Mouse (Mus musculus): ENCODE measurements around the gene Akap6. TPM values are rescaled to one million over a fixed set of nuclear protein-coding genes. Genes with fewer than 3 reads are reported as not detected.

The Akap6 gene
- total and polyA plus RNA-seq, 3 experiments: not detected

GRCm38 (mm10) chr12:52662907-52663790 lies 36.0 kb upstream of the Akap6 start:
- Histone ChIP-seq H3K36me3 (ENCODE audit: control insufficient read depth in 1 of 2, insufficient read depth in 2 of 2, low read length in 2 of 2) (peaks cover 0 to 18% of the 10 kb centered on the region in 2 experiments; a peak in 2 of 4 replicates), H3K9me3 (replicated peaks; ENCODE audit: insufficient read depth, low read length) (no peaks in the 10 kb centered on the region), H3K4me3 (ENCODE audit: control insufficient read depth in 1 of 2, insufficient read depth in 1 of 2, low read depth in 2 of 2, low read length in 2 of 2) (no peak overlapping the region), H3K9ac (ENCODE audit: control insufficient read depth, low read depth, low read length, poor library complexity, severe bottlenecking) (no peak overlapping the region), H3K4me1 (ENCODE audit: control insufficient read depth in 1 of 2, insufficient read depth in 2 of 2, low read length in 2 of 2) (peaks cover 0 to 25% of the 10 kb centered on the region in 2 experiments), H3K27me3 (ENCODE audit: control insufficient read depth in 1 of 2, insufficient read depth in 2 of 2, low read length in 2 of 2) (no peaks in the 10 kb centered on the region), H3K27ac (ENCODE audit: control insufficient read depth, low read depth, low read length) (peak overlapping the region; percentile 40; the same call in 1 of the 2 replicates), H3K79me2 (ENCODE audit: control insufficient read depth, insufficient read depth, low read length, poor library complexity) (no peaks in the 10 kb centered on the region)
- peak; percentile 59 for DNase-seq (ENCODE audit: low read depth, low spot score)
- TF ChIP-seq POLR2AphosphoS2 (IDR thresholded peaks at IDR 0.05; ENCODE audit: low read length) (no peak), MYC (IDR thresholded peaks at IDR 0.05; ENCODE audit: low read depth, low read length) (peak; percentile 57; the same call in 1 of the 2 replicates), ETS1 (IDR thresholded peaks at IDR 0.05; ENCODE audit: low read depth, low read length) (peak; percentile 49; the same call in 1 of the 2 replicates), EP300 (IDR thresholded peaks at IDR 0.05; ENCODE audit: low read depth in 1 of 2, low read length in 2 of 2) (peak; percentile 63 to 67), SIN3A (IDR thresholded peaks at IDR 0.05; ENCODE audit: low read length) (no peak), RCOR1 (IDR thresholded peaks at IDR 0.05; ENCODE audit: low read depth, low read length) (no peak), GATA1 (IDR thresholded peaks at IDR 0.05; ENCODE audit: low read depth, low read length) (0 out of 2 replicates have a peak, but pooled peaks have one; percentile 26), TBP (IDR thresholded peaks at IDR 0.05; ENCODE audit: low read depth, low read length) (no peak), ZMIZ1 (IDR thresholded peaks at IDR 0.05; ENCODE audit: low read depth, low read length) (no peak)

- peaks cover 0 to 16% of the 10 kb centered on the region in 2 experiments; a peak in 2 of 4 replicates for H3K36me3 ChIP-seq (ENCODE audit: control insufficient read depth in 1 of 2, insufficient read depth in 2 of 2, low read length in 2 of 2)
- DNase-seq (ENCODE audit: low read depth, low spot score): peak; percentile 62
- no peak overlapping the region for H3K4me3 ChIP-seq (ENCODE audit: control insufficient read depth in 1 of 2, insufficient read depth in 1 of 2, low read depth in 2 of 2, low read length in 2 of 2)
- no peaks in the 10 kb centered on the region for H3K79me2 ChIP-seq (ENCODE audit: control insufficient read depth, insufficient read depth, low read length, poor library complexity)
- no peaks in the 10 kb centered on the region for H3K27me3 ChIP-seq (ENCODE audit: control insufficient read depth in 1 of 2, insufficient read depth in 2 of 2, low read length in 2 of 2)
- H3K4me1 ChIP-seq (ENCODE audit: control insufficient read depth in 1 of 2, insufficient read depth in 2 of 2, low read length in 2 of 2): peaks cover 0 to 20% of the 10 kb centered on the region in 2 experiments
- H3K9ac ChIP-seq (ENCODE audit: control insufficient read depth, low read depth, low read length, poor library complexity, severe bottlenecking): no peak overlapping the region
- no peaks in the 10 kb centered on the region for H3K9me3 ChIP-seq (replicated peaks; ENCODE audit: insufficient read depth, low read length)
- no peak for TF ChIP-seq NRF1 (IDR thresholded peaks at IDR 0.05; ENCODE audit: insufficient read depth, low read depth, low read length, poor library complexity, severe bottlenecking)
- peak; percentile 33; the same call in 1 of the 2 replicates for TF ChIP-seq SIN3A (IDR thresholded peaks at IDR 0.05; ENCODE audit: low read length)
- 0 out of 2 replicates have a peak, but pooled peaks have one; percentile 32 for TF ChIP-seq JUND (IDR thresholded peaks at IDR 0.05; ENCODE audit: low read depth, low read length)
- peak; percentile 44 to 49; a peak in 3 of 4 replicates for TF ChIP-seq EP300 (IDR thresholded peaks at IDR 0.05; ENCODE audit: low read depth in 1 of 2, low read length in 2 of 2)
- TF ChIP-seq TBP (IDR thresholded peaks at IDR 0.05; ENCODE audit: low read depth, low read length): no peak
- 0 out of 2 replicates have a peak, but pooled peaks have one; percentile 35 for TF ChIP-seq MYC (IDR thresholded peaks at IDR 0.05; ENCODE audit: low read depth, low read length)
- H3K27ac ChIP-seq (ENCODE audit: control insufficient read depth, low read depth, low read length): no peak overlapping the region
Observed at GRCm38 (mm10) chr12:52664944-52665343, 34.2 kb upstream of the Akap6 start.
